Mouse (Mus musculus): ENCODE measurements at regions not wholly inside any gene's neighbourhood (a gene's known extent, or its start where the extent isn't known, plus 50 kb on each side); places are given as distances from the start of the nearest gene placed in this dataset.

GRCm38 (mm10) chr3:37882417-37882816 lies 158.1 kb upstream of the Gm5148 start:
- Histone ChIP-seq H3K27me3 (peaks cover 3% of the 10 kb centered on the region; the same call in 1 of the 2 replicates), H3K36me3 (replicated peaks) (no peaks in the 10 kb centered on the region), H3K9ac (no peak overlapping the region), H3K4me1 (peaks cover 4% of the 10 kb centered on the region; the same call in 1 of the 2 replicates), H3K4me2 (no peak overlapping the region), H3K9me3 (no peaks in the 10 kb centered on the region), H3K27ac (no peak overlapping the region), H3K4me3 (replicated peaks) (no peak overlapping the region)
- ATAC-seq (ENCODE audit: low FRiP score) = no peak
- 29% methylated on average over 5 of the region's 5 CpGs for WGBS

GRCm38 (mm10) chr3:37881016-37881415 lies 156.7 kb upstream of the Gm5148 start:
- Histone ChIP-seq H3K9ac (no peak overlapping the region), H3K36me3 (replicated peaks) (no peaks in the 10 kb centered on the region), H3K4me3 (replicated peaks) (no peak overlapping the region), H3K27ac (no peak overlapping the region), H3K4me2 (no peak overlapping the region), H3K27me3 (peaks cover 3% of the 10 kb centered on the region; the same call in 1 of the 2 replicates), H3K4me1 (peaks cover 6% of the 10 kb centered on the region; the same call in 1 of the 2 replicates), H3K9me3 (no peaks in the 10 kb centered on the region)
- WGBS = 83% methylated on average over 2 of the region's 2 CpGs
- ATAC-seq (ENCODE audit: low FRiP score) = no peak

- Histone ChIP-seq H3K4me1 (peaks cover 14% of the 10 kb centered on the region), H3K36me3 (replicated peaks) (no peaks in the 10 kb centered on the region), H3K4me2 (no peak overlapping the region), H3K9ac (no peak overlapping the region), H3K27ac (no peak overlapping the region), H3K27me3 (peaks cover 3% of the 10 kb centered on the region; the same call in 1 of the 2 replicates), H3K9me3 (no peaks in the 10 kb centered on the region), H3K4me3 (replicated peaks) (no peak overlapping the region)
- ATAC-seq (ENCODE audit: low FRiP score) = no peak
- WGBS = 61% methylated on average over 6 of the region's 6 CpGs
Measured at GRCm38 (mm10) chr3:37879056-37879455, 154.8 kb upstream of the Gm5148 start.

GRCm38 (mm10) chr3:37876016-37876765 lies 151.9 kb upstream of the Gm5148 start:
- no peaks in the 10 kb centered on the region for H3K9me3 ChIP-seq
- H3K27ac ChIP-seq = no peak overlapping the region
- no peaks in the 10 kb centered on the region for H3K36me3 ChIP-seq (replicated peaks)
- peaks cover 9% of the 10 kb centered on the region for H3K4me1 ChIP-seq
- H3K4me3 ChIP-seq (replicated peaks) = no peak overlapping the region
- H3K27me3 ChIP-seq = no peaks in the 10 kb centered on the region
- 83% methylated on average over 13 of the region's 13 CpGs for WGBS
- no peak for ATAC-seq (ENCODE audit: low FRiP score)
- no peak overlapping the region for H3K9ac ChIP-seq
- no peak overlapping the region for H3K4me2 ChIP-seq

GRCm38 (mm10) chr3:37875331-37876015 lies 151.2 kb upstream of the Gm5148 start:
- no peaks in the 10 kb centered on the region for H3K36me3 ChIP-seq (replicated peaks)
- ATAC-seq (ENCODE audit: low FRiP score) = peak; percentile 51; the same call in 1 of the 2 replicates
- 70% methylated on average over 6 of the region's 6 CpGs for WGBS
- peaks cover 9% of the 10 kb centered on the region for H3K4me1 ChIP-seq
- H3K9ac ChIP-seq = no peak overlapping the region
- no peak overlapping the region for H3K4me2 ChIP-seq
- no peak overlapping the region for H3K4me3 ChIP-seq (replicated peaks)
- H3K27ac ChIP-seq = no peak overlapping the region
- H3K27me3 ChIP-seq = no peaks in the 10 kb centered on the region
- H3K9me3 ChIP-seq = no peaks in the 10 kb centered on the region

- Histone ChIP-seq H3K27me3 (no peaks in the 10 kb centered on the region), H3K4me1 (peaks cover 9% of the 10 kb centered on the region), H3K9me3 (no peaks in the 10 kb centered on the region), H3K36me3 (replicated peaks) (no peaks in the 10 kb centered on the region), H3K4me3 (replicated peaks) (no peak overlapping the region), H3K4me2 (no peak overlapping the region), H3K27ac (no peak overlapping the region), H3K9ac (no peak overlapping the region)
- ATAC-seq (ENCODE audit: low FRiP score) = no peak
- 87% methylated on average over 6 of the region's 6 CpGs for WGBS
Measured at GRCm38 (mm10) chr3:37874864-37875263, 150.6 kb upstream of the Gm5148 start.

GRCm38 (mm10) chr3:37874346-37874745 lies 150.1 kb upstream of the Gm5148 start:
- Histone ChIP-seq H3K27ac (no peak overlapping the region), H3K27me3 (no peaks in the 10 kb centered on the region), H3K9me3 (no peaks in the 10 kb centered on the region), H3K9ac (no peak overlapping the region), H3K4me3 (replicated peaks) (no peak overlapping the region), H3K4me2 (no peak overlapping the region), H3K4me1 (peaks cover 9% of the 10 kb centered on the region), H3K36me3 (replicated peaks) (no peaks in the 10 kb centered on the region)
- no peak for ATAC-seq (ENCODE audit: low FRiP score)
- WGBS = 88% methylated on average over 1 of the region's 1 CpGs

GRCm38 (mm10) chr3:37872329-37872728 lies 148.0 kb upstream of the Gm5148 start:
- no peaks in the 10 kb centered on the region for H3K27me3 ChIP-seq
- H3K27ac ChIP-seq = no peak overlapping the region
- ATAC-seq (ENCODE audit: low FRiP score) = no peak
- WGBS = 87% methylated on average over 3 of the region's 3 CpGs
- H3K9me3 ChIP-seq = no peaks in the 10 kb centered on the region
- no peaks in the 10 kb centered on the region for H3K36me3 ChIP-seq (replicated peaks)
- no peak overlapping the region for H3K4me3 ChIP-seq (replicated peaks)
- peaks cover 9% of the 10 kb centered on the region for H3K4me1 ChIP-seq
- H3K4me2 ChIP-seq = no peak overlapping the region
- H3K9ac ChIP-seq = no peak overlapping the region

- Histone ChIP-seq H3K4me1 (peaks cover 8% of the 10 kb centered on the region), H3K4me3 (replicated peaks) (no peak overlapping the region), H3K27me3 (no peaks in the 10 kb centered on the region), H3K27ac (no peak overlapping the region), H3K4me2 (no peak overlapping the region), H3K36me3 (replicated peaks) (no peaks in the 10 kb centered on the region), H3K9ac (no peak overlapping the region), H3K9me3 (no peaks in the 10 kb centered on the region)
- ATAC-seq (ENCODE audit: low FRiP score) = no peak
- WGBS = 61% methylated on average over 4 of the region's 4 CpGs
Measured at GRCm38 (mm10) chr3:37871076-37871475, 146.8 kb upstream of the Gm5148 start.

- no peaks in the 10 kb centered on the region for H3K27me3 ChIP-seq
- no peak for ATAC-seq (ENCODE audit: low FRiP score)
- H3K4me2 ChIP-seq = no peak overlapping the region
- no peaks in the 10 kb centered on the region for H3K36me3 ChIP-seq (replicated peaks)
- H3K9me3 ChIP-seq = no peaks in the 10 kb centered on the region
- no peak overlapping the region for H3K9ac ChIP-seq
- no peak overlapping the region for H3K4me3 ChIP-seq (replicated peaks)
- H3K27ac ChIP-seq = no peak overlapping the region
- WGBS = 84% methylated on average over 4 of the region's 4 CpGs
- no peaks in the 10 kb centered on the region for H3K4me1 ChIP-seq
Measured at GRCm38 (mm10) chr3:37868454-37868853, 144.2 kb upstream of the Gm5148 start.

GRCm38 (mm10) chr3:37862756-37863155 lies 138.5 kb upstream of the Gm5148 start:
- Histone ChIP-seq H3K36me3 (replicated peaks) (no peaks in the 10 kb centered on the region), H3K4me3 (replicated peaks) (no peak overlapping the region), H3K27me3 (peaks cover 7% of the 10 kb centered on the region), H3K27ac (no peak overlapping the region), H3K9ac (no peak overlapping the region), H3K9me3 (no peaks in the 10 kb centered on the region), H3K4me1 (no peaks in the 10 kb centered on the region), H3K4me2 (no peak overlapping the region)
- 93% methylated on average over 9 of the region's 9 CpGs for WGBS
- ATAC-seq (ENCODE audit: low FRiP score) = no peak

GRCm38 (mm10) chr3:37860715-37861461 lies 136.6 kb upstream of the Gm5148 start:
- H3K9me3 ChIP-seq = no peaks in the 10 kb centered on the region
- no peak overlapping the region for H3K27ac ChIP-seq
- ATAC-seq (ENCODE audit: low FRiP score) = no peak
- 60% methylated on average over 9 of the region's 9 CpGs for WGBS
- no peak overlapping the region for H3K4me2 ChIP-seq
- H3K9ac ChIP-seq = no peak overlapping the region
- peaks cover 7% of the 10 kb centered on the region for H3K27me3 ChIP-seq
- H3K36me3 ChIP-seq (replicated peaks) = no peaks in the 10 kb centered on the region
- no peak overlapping the region for H3K4me3 ChIP-seq (replicated peaks)
- H3K4me1 ChIP-seq = no peaks in the 10 kb centered on the region
